In genomic region chr14:101378965-101379662, GRCm38 (mm10) we compare ENCODE assay signal across 8 mouse cellular contexts.
DNase-seq lines count a peak whose midpoint lies in the region; ATAC-seq and TF ChIP-seq lines count a peak whose summit lies in the region.

No protein-coding gene starts in this region.

- 0 out of 2 replicates have a peak overlapping the region, but pooled peaks have one; percentile 0 for H3K9ac ChIP-seq in lung, embryonic 16.5 days (ENCODE audit: low read length)

- H3K4me1 ChIP-seq in cerebellum, adult 2 months (ENCODE audit: control insufficient read depth, insufficient read depth, low read length), result no peaks in the 10 kb centered on the region
- no peaks in the 10 kb centered on the region for H3K4me1 ChIP-seq in lung, embryonic 16.5 days (replicated peaks; ENCODE audit: control insufficient read depth, insufficient read depth, low read length)

- no peaks in the 10 kb centered on the region for H3K36me3 ChIP-seq in lung, embryonic 16.5 days (ENCODE audit: control insufficient read depth, insufficient read depth, low read length)

- DNase-seq in MEL-GATA-1-ER (ENCODE audit: extremely low read depth, low read depth), result peak; percentile 16
- DNase-seq in cerebellum, adult 2 months, result peak; percentile 62 to 70
- peak; percentile 42 to 80 for DNase-seq in layer of hippocampus, adult 8-10 months (ENCODE audit: low spot score in 2 of 2)
- peak; percentile 70 for DNase-seq in ovary, postnatal 36 days (ENCODE audit: low spot score)
- peak; percentile 39 to 63 for DNase-seq in urinary bladder, postnatal 36 days (ENCODE audit: low spot score in 2 of 2)

- H3K27me3 ChIP-seq in cerebellum, adult 2 months (ENCODE audit: control insufficient read depth, insufficient read depth, low read length), result no peaks in the 10 kb centered on the region
- no peaks in the 10 kb centered on the region for H3K27me3 ChIP-seq in lung, embryonic 16.5 days (ENCODE audit: control insufficient read depth, insufficient read depth, low read depth, low read length)

- no peak overlapping the region for H3K27ac ChIP-seq in cerebellum, adult 2 months (ENCODE audit: insufficient read depth, low read length)
- no peak overlapping the region for H3K27ac ChIP-seq in lung, embryonic 16.5 days (ENCODE audit: low read length)

- 20% methylated on average over 21 of the region's 21 CpGs for WGBS in cerebellum, adult 2 months
- whole genome bisulfite sequencing in lung, embryonic 16.5 days, result 15% methylated on average over 21 of the region's 21 CpGs

- no peak for TF ChIP-seq POLR2A in cerebellum, adult 2 months (IDR thresholded peaks at IDR 0.05; ENCODE audit: borderline replicate concordance, insufficient read depth, low read length)

- peak; percentile 93 for TF ChIP-seq CTCF in cerebellum, adult 2 months (IDR thresholded peaks at IDR 0.05; ENCODE audit: borderline replicate concordance, insufficient read depth, low read depth, low read length)

- peak overlapping the region; percentile 51 for H3K4me2 ChIP-seq in lung, embryonic 16.5 days (ENCODE audit: low read depth, low read length)

- H3K4me3 ChIP-seq in cerebellum, adult 2 months (replicated peaks; ENCODE audit: insufficient read depth, low read depth, low read length), result no peak overlapping the region
- H3K4me3 ChIP-seq in lung, embryonic 16.5 days (ENCODE audit: low read length), result peak overlapping the region; percentile 5; the same call in 1 of the 2 replicates

- peak; percentile 97 for ATAC-seq in frontal cortex, adult (ENCODE audit: low TSS enrichment)
- ATAC-seq in hematopoietic stem cell, adult 5-6 weeks (replicated peaks in 1 of 2; ENCODE audit: insufficient read depth in 1 of 2, low FRiP score in 2 of 2, low TSS enrichment in 1 of 2, low read depth in 1 of 2, poor library complexity in 2 of 2, severe bottlenecking in 2 of 2), result peak; percentile 86 to 87
- ATAC-seq in lung, embryonic 16.5 days (ENCODE audit: low read depth), result peak; percentile 92

- no peaks in the 10 kb centered on the region for H3K9me3 ChIP-seq in lung, embryonic 16.5 days (ENCODE audit: control insufficient read depth, low read length)

Comparison
In these comparisons a context has a peak if more than half of its experiments do, and no peak if none do; other contexts are left out.
1. DNase-seq: peak in every context shown above with its lines; median percentile 70 in ovary, postnatal 36 days; 66 in cerebellum, adult 2 months; 61 in layer of hippocampus, adult 8-10 months; 51 in urinary bladder, postnatal 36 days; 16 in MEL-GATA-1-ER.